Mouse (Mus musculus): ENCODE results near the gene Trim69. TPM values are rescaled to one million over a fixed set of nuclear protein-coding genes. Genes with fewer than 3 reads are reported as not detected.

The Trim69 gene
- polyA plus RNA-seq, 1 experiment from 2014 or later: not detected

GRCm38 (mm10) chr2:122127635-122128034, 32.9 kb upstream of the Trim69 start:
- Histone ChIP-seq H3K4me2 (replicated peaks; ENCODE audit: low read depth, low read length) (no peak overlapping the region), H3K4me1 (ENCODE audit: insufficient read depth, low read depth, low read length) (no peaks in the 10 kb centered on the region), H3K36me3 (ENCODE audit: insufficient read depth, low read length) (no peaks in the 10 kb centered on the region), H3K4me3 (ENCODE audit: low read depth, low read length) (no peak overlapping the region), H3K27ac (ENCODE audit: low read length) (no peak overlapping the region), H3K9me3 (ENCODE audit: low read length) (no peaks in the 10 kb centered on the region), H3K27me3 (replicated peaks; ENCODE audit: insufficient read depth, low read length) (no peaks in the 10 kb centered on the region), H3K9ac (replicated peaks; ENCODE audit: low read depth) (no peak overlapping the region)
- WGBS: 88% methylated on average over 4 of the region's 4 CpGs
- no peak for TF ChIP-seq EP300 (IDR thresholded peaks at IDR 0.05)
- no peak for TF ChIP-seq CTCF (IDR thresholded peaks at IDR 0.05)
- no peak for DNase-seq (ENCODE audit: low spot score)
- ATAC-seq: no peak

- Histone ChIP-seq H3K4me2 (replicated peaks; ENCODE audit: low read depth, low read length) (no peak overlapping the region), H3K9ac (replicated peaks; ENCODE audit: low read depth) (no peak overlapping the region), H3K9me3 (ENCODE audit: low read length) (no peaks in the 10 kb centered on the region), H3K4me1 (ENCODE audit: insufficient read depth, low read depth, low read length) (no peaks in the 10 kb centered on the region), H3K36me3 (ENCODE audit: insufficient read depth, low read length) (no peaks in the 10 kb centered on the region), H3K27me3 (replicated peaks; ENCODE audit: insufficient read depth, low read length) (no peaks in the 10 kb centered on the region), H3K27ac (ENCODE audit: low read length) (no peak overlapping the region), H3K4me3 (ENCODE audit: low read depth, low read length) (no peak overlapping the region)
- ATAC-seq (no peak), DNase-seq (ENCODE audit: low spot score) (no peak)
- WGBS: 85% methylated on average over 2 of the region's 2 CpGs
- TF ChIP-seq EP300 (IDR thresholded peaks at IDR 0.05) (no peak), CTCF (IDR thresholded peaks at IDR 0.05) (no peak)
Observed at GRCm38 (mm10) chr2:122132078-122132477, 28.4 kb upstream of the Trim69 start.

- H3K4me2 ChIP-seq (replicated peaks; ENCODE audit: low read depth, low read length): no peak overlapping the region
- H3K27ac ChIP-seq (ENCODE audit: low read length): no peak overlapping the region
- no peaks in the 10 kb centered on the region for H3K9me3 ChIP-seq (ENCODE audit: low read length)
- no peak overlapping the region for H3K9ac ChIP-seq (replicated peaks; ENCODE audit: low read depth)
- no peaks in the 10 kb centered on the region for H3K36me3 ChIP-seq (ENCODE audit: insufficient read depth, low read length)
- H3K27me3 ChIP-seq (replicated peaks; ENCODE audit: insufficient read depth, low read length): no peaks in the 10 kb centered on the region
- WGBS: 80% methylated on average over 2 of the region's 2 CpGs
- DNase-seq (ENCODE audit: low spot score): no peak
- TF ChIP-seq CTCF (IDR thresholded peaks at IDR 0.05): no peak
- no peak for TF ChIP-seq EP300 (IDR thresholded peaks at IDR 0.05)
- H3K4me1 ChIP-seq (ENCODE audit: insufficient read depth, low read depth, low read length): no peaks in the 10 kb centered on the region
- no peak overlapping the region for H3K4me3 ChIP-seq (ENCODE audit: low read depth, low read length)
- no peak for ATAC-seq
Observed at GRCm38 (mm10) chr2:122132618-122133017, 27.9 kb upstream of the Trim69 start.

- no peaks in the 10 kb centered on the region for H3K27me3 ChIP-seq (replicated peaks; ENCODE audit: insufficient read depth, low read length)
- H3K9ac ChIP-seq (replicated peaks; ENCODE audit: low read depth): no peak overlapping the region
- H3K4me3 ChIP-seq (ENCODE audit: low read depth, low read length): no peak overlapping the region
- no peak overlapping the region for H3K27ac ChIP-seq (ENCODE audit: low read length)
- no peaks in the 10 kb centered on the region for H3K4me1 ChIP-seq (ENCODE audit: insufficient read depth, low read depth, low read length)
- no peaks in the 10 kb centered on the region for H3K9me3 ChIP-seq (ENCODE audit: low read length)
- DNase-seq (ENCODE audit: low spot score) (no peak), ATAC-seq (no peak)
- H3K36me3 ChIP-seq (ENCODE audit: insufficient read depth, low read length): no peaks in the 10 kb centered on the region
- 40% methylated on average over 5 of the region's 5 CpGs for WGBS
- no peak overlapping the region for H3K4me2 ChIP-seq (replicated peaks; ENCODE audit: low read depth, low read length)
- TF ChIP-seq CTCF (IDR thresholded peaks at IDR 0.05) (no peak), EP300 (IDR thresholded peaks at IDR 0.05) (no peak)
Observed at GRCm38 (mm10) chr2:122137839-122138465, 22.5 kb upstream of the Trim69 start.

GRCm38 (mm10) chr2:122140815-122141214, 19.7 kb upstream of the Trim69 start:
- H3K27ac ChIP-seq (ENCODE audit: low read length): no peak overlapping the region
- WGBS: 70% methylated on average over 2 of the region's 2 CpGs
- no peaks in the 10 kb centered on the region for H3K4me1 ChIP-seq (ENCODE audit: insufficient read depth, low read depth, low read length)
- DNase-seq (ENCODE audit: low spot score): no peak
- H3K36me3 ChIP-seq (ENCODE audit: insufficient read depth, low read length): no peaks in the 10 kb centered on the region
- no peak overlapping the region for H3K4me2 ChIP-seq (replicated peaks; ENCODE audit: low read depth, low read length)
- H3K4me3 ChIP-seq (ENCODE audit: low read depth, low read length): no peak overlapping the region
- H3K9ac ChIP-seq (replicated peaks; ENCODE audit: low read depth): no peak overlapping the region
- ATAC-seq: no peak
- no peaks in the 10 kb centered on the region for H3K9me3 ChIP-seq (ENCODE audit: low read length)
- no peaks in the 10 kb centered on the region for H3K27me3 ChIP-seq (replicated peaks; ENCODE audit: insufficient read depth, low read length)
- TF ChIP-seq EP300 (IDR thresholded peaks at IDR 0.05) (no peak), CTCF (IDR thresholded peaks at IDR 0.05) (no peak)

GRCm38 (mm10) chr2:122141332-122141967, 19.1 kb upstream of the Trim69 start:
- H3K4me1 ChIP-seq (ENCODE audit: insufficient read depth, low read depth, low read length): no peaks in the 10 kb centered on the region
- 66% methylated on average over 5 of the region's 5 CpGs for WGBS
- H3K27ac ChIP-seq (ENCODE audit: low read length): no peak overlapping the region
- no peaks in the 10 kb centered on the region for H3K27me3 ChIP-seq (replicated peaks; ENCODE audit: insufficient read depth, low read length)
- no peaks in the 10 kb centered on the region for H3K9me3 ChIP-seq (ENCODE audit: low read length)
- H3K4me2 ChIP-seq (replicated peaks; ENCODE audit: low read depth, low read length): no peak overlapping the region
- no peak for DNase-seq (ENCODE audit: low spot score)
- no peak for TF ChIP-seq EP300 (IDR thresholded peaks at IDR 0.05)
- peak; percentile 53 for TF ChIP-seq CTCF (IDR thresholded peaks at IDR 0.05)
- no peaks in the 10 kb centered on the region for H3K36me3 ChIP-seq (ENCODE audit: insufficient read depth, low read length)
- ATAC-seq: no peak
- no peak overlapping the region for H3K9ac ChIP-seq (replicated peaks; ENCODE audit: low read depth)
- no peak overlapping the region for H3K4me3 ChIP-seq (ENCODE audit: low read depth, low read length)
